Mouse (Mus musculus) c-Kit-negative CD71-positive TER-119-positive erythroid progenitor cells, embryonic 14.5 days (primary cell): ENCODE results near the gene Sirt6.

Experiments used
- DNase-seq: peaks from one replicate; pipeline ENCODE4 v3.0.0-alpha.2; 2013; ENCODE audit warnings: low read depth, low spot score

Gene Sirt6

DNA sequence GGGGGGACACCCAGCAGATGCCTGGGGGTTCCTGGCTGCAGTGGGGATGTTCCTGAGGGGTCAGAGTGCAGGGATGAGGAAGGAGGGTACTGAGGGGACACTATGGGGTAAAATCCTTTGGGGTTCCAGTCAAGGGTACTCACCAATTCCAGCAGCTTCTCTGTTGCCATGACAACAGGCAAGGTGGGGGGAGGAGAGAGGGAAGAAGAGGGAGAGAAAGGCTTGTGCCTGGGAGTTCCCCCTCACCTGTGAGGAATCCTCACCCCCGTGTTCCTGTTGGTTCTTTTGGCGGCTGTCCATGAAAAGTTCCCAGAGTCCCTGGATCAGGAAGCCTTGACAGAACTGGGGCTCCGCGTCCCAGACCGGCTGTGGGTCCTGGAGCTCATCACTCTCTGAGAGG is 32.0 kb downstream of the Sirt6 start:
- DNase-seq, result no peak

DNA sequence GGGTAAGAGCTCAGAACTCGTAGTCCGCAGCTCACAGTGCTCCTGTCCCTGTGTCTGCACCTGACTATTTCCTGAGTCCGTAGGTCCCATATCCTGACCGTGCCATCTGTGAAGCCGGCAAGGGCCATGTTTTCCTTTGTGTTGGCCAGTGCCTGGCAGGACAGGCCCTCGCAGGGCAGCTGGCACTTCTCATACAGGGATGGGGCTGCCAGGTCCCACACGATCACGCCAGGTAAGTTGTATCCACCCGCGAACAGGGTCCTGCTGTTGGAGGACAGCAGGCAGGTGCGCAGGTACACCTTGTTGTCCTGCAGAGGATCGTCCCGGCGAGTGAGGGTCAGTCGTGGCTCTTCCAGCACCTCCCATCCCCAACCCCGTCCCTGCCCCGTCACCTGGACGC is 33.7 kb downstream of the Sirt6 start:
- DNase-seq, result no peak

DNA sequence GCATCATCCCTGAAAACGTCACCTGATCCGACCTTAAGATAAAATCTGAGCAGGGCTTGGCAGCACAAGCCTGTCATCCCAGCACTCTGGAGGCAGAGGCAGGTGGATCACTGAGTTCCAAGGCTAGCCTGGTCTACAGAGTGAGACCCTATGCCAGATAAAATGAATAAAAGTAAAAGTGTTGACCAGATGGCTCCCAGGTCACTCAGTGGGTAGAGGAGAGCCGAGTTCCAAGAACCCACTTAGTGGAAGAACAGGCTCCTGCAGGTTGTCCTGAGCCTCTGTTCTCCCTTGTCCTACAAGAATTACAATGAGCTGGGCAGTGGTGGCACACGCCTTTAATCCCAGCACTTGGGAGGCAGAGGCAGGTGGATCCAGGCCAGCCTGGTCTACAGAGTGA is 34.4 kb downstream of the Sirt6 start:
- no peak for DNase-seq

DNA sequence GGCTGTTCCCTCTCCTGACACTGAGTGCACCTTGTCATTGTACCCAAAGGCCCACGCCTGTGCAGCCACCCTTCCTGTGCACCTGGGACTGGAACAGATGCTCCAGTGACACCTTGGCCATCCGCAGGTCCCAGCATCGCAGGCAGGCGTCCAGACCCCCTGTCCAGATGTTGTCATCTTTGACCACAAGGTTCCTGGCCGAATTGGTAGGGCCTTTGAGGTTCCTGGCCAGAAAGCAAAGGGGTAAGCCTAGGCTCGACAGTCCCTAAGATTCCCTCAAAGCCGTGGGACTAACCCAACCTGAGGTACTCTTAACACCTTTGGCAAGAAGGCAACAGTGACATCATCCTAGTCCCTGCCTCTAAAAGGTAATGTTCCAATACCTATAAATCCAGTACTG is 35.0 kb downstream of the Sirt6 start:
- DNase-seq, result no peak

DNA sequence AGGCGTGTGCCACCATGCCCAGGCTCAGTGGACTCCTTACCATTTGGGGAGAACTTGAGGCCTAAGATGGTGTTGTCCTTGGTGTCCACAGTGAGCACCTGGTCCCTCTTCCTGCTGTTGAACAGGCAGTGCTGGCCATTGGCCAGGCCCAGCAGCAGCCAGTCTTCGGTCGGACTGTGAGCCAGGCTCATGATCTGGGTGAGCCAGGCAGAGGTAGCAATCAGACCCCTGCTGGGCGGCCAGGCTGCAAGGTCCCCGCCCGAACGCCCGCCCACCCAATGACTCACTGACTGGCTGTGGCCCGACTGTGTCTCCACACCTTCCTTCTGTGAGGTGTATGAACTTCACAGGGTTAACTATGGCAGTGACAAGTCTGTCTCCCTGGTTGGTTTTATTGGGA is 35.8 kb downstream of the Sirt6 start:
- no peak for DNase-seq

DNA sequence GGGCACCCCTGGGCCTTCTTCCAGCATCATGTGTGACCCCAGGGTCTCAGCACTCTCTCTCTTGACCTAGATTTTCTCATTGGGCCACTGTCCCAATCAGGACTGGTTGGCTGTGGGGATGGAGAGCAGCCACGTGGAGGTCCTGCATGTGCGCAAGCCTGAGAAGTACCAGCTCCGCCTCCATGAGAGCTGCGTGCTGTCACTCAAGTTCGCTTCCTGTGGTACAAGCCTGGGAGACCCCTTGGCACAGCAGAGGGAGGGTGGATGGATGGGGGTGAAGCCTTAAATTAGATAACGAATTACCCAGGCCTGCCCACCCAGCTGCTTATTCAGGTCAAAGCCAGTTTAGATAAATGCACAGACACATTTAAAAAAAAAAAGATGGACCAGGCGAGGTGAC is 38.9 kb downstream of the Sirt6 start:
- DNase-seq, result no peak

DNA sequence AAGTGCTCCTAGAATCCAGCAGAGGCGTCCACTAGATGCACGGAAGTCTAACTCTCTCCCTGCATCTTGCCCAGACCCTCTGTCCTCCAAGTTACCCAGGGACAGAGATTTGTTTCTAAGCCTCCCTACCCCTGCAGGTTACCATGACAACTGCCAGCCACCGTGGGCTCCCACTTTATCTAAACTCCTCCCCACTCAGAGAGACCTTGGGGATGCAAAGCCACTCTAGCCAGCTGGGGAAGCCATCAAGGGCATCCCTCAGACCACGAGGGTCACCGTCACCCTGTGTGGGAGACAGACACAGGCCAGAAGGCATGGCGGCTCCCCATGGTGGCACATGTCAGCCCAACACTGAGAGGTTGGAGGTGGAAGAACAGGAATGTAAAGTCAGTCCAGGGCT is 44.2 kb downstream of the Sirt6 start:
- DNase-seq, result no peak

DNA sequence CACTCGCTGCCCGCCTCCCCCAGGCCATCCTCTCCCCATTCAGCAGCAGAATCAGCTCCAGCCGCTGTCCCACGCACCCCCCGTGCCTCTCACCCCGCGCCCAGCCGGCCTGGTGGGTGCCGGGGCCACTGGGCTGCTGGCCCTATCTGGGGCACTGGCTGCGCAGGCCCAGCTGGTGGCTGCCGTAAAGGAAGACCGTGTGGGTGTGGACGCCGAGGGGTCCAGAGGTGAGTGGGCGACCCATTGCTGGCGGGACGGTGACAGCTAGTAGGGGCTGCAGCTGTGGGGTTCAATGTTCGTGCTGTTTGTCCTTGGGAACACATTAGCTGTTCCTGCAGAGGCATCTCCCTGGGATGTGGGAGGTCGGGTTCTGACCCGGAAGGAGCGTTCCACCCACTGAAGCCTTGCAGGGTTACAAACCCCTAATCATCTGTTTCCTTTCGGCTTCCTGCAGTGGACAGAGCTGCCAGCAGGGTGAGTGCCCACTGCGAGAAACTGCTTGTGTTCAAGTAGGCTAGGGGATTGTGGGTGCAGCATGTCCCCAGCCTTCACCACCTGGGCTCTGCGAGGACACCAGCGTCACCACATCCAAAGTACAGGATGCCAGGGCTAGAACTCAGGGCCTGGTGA is 47.0 kb downstream of the Sirt6 start:
- no peak for DNase-seq

DNA sequence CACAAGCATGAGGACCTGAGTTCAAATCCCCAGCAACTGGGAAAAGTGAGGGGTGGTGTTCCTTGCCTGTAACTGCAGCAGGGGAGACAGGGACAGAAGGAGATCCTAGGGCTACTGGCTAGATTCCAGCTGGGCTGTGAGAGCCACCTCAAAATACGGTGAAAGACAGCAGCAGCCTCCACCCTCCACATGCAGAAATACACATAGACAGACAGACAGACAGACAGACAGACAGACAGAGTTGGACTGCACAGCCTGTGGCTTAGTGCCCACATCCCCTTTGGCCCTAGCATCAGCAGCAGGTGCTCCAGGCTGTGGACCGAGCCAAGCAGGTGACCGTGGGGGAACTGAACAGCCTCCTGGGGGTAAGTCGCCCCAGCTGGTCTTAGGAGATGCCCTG is 47.6 kb downstream of the Sirt6 start:
- DNase-seq, result no peak

DNA sequence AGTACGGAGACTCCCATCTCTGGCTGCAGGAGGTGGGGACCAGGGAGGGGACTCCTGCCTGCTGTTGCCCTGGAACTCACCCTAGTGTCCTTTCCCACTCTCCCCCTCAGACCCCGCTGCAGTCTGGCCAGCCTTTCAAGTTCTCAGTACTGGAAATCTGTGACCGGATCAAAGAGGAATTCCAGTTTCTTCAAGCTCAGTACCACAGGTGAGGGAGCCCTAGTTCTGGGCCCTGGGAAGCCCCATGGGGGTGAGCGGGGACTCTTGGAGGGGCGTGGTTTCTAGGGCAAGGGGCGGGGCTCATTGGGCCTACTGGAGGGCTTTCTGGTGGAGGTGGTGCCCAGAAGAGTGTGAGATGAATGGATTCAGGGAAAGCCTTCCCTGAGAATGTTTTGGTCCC is 51.9 kb downstream of the Sirt6 start:
- DNase-seq, result no peak

DNA sequence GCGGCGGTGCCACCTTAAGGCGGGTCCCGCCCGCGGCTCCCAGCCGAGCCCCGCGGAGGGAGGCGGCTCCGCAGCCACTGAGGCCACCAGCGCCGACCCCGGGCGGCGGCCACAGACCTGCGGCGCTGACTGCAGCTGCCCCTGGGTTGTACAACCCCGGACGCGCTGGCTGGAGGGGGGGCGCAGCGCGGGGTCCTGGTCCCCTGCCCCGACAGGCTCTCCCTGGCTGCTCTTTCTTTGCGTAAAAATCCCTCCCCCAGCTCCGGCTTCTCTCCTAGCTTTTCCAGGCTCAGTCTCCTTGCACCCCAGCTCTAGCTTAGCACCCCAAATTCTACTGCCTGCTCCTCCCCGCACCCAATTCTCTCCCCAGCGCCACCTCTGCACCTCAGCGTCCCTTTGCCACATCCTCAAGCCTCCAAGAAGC is 52.4 kb downstream of the Sirt6 start:
- no peak for DNase-seq

DNA sequence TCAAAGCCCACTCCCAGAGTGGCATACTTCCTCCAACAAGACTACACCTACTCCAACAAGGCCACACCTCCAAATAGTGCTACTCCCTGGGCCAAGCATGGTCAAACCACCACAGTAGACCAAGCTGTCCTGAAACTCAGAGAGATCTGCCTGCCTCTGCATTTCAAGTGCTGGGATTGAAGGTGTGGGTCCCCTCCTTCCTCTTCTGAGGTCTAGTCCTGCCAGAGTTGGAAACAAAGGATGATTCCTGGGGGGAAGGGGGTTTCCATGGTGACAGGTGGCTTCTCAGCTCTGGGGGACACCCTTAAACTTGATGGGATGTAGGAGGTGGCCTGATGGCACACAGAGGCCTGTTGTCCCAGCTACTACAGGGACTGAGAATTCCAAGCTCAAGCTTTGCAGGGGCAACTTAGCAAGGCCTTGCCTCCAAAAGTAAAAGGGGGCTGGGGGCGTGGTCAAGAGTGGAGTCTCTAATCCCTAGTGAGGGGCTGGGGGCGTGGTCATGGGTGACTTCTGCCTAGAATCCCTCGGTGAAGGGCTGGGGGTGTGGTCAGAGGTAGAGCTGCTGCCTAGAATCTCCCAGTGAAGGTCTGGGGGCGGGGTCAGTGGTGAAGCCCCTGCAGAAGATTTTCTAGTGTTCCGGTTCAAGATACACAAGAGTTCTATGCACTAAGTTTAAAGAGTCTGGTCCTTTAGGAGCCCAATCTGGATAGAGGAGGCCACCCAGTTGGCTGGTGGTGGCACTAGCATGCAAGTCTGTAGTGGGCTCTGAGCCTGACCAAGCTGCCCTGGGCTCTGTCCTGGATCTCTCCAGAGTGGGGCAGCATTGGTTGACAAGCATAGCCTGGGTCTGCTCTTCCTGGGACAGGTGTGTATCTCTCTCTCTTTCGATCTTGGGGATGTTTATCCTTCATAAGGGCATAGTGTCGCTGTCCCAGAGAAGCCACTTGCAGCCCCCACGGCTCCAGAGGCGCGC is 53.2 kb downstream of the Sirt6 start, which contains the start of gene Tle2:
Tle2 (plus strand) TSS at position 481 of the 976 bp plus-strand sequence.
- DNase-seq, result no peak

DNA sequence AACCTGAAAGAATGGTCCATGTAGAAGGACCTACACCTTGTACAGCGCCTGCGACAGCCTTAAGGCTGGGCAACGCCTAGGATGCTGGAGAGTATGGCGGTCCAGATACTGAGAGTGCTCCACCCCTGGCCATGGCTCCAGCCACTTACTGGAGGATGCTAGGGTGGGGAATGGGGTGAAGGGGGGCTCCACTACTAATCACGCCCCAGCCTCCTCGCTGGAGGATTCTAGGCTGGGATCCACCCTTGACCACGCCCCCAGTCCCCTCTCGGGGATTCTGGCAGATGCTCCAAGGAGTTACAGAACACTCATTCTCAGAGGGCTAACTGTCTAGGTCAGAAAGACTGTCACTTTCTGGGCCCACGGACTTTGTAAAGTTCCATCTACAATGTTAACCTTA is 54.6 kb downstream of the Sirt6 start:
- no peak for DNase-seq

DNA sequence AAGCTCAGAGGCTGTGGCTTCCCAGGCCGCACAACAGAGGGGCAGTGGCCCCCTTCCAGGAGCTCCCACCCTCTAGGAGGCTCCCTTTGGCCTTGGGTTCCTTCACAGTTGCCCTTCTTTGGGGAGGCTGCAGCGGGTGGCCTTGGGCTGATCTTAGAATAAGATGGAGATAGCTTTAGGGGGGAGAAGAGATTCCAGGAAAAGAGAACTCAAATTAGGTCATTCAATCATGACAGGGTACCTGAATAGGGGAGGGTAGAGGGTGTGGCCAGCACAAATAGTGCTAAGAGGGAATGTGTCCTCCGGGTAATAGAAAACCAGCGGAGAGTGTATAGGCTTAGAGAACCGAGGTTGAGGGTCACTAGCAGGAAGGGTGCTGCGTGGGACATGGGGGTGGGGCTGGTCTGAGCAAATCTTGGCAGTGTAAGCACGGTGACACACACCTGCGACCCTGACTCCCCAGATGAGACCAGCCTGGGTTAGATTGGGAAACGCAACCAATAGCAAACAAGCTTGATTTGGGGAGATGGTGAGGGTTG is 55.4 kb downstream of the Sirt6 start:
- DNase-seq, result no peak
